Mouse (Mus musculus): ENCODE data around the gene 4632433K11Rik. TPM values are rescaled to one million over a fixed set of nuclear protein-coding genes. Genes with fewer than 3 reads are reported as not detected.

The 4632433K11Rik gene
- polyA plus RNA-seq, 1 experiment = not detected

DNA sequence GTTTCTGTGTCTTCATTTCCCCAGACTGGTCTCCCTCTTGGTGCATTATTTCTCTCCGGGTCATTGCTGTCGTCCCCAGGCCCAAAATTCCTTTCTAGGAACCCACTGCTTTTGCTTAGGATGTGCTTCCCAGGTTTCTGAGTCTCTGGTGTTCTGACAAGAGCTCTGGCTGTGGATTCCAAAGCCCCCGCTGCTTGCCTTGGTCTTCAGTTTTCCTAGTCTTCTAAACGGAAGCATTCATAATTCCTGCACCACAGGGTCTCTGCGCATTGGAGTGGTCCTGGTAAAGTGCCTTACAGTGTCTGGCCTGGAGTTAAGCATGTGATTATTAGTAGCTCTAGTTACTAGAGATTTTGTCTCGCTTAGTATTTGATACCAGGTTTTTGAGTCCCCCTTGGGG lies 46.9 kb downstream of the 4632433K11Rik start:
- WGBS = 4% methylated on average over 6 of the region's 6 CpGs
- DNase-seq (ENCODE audit: low read depth, low spot score) = no peak

DNA sequence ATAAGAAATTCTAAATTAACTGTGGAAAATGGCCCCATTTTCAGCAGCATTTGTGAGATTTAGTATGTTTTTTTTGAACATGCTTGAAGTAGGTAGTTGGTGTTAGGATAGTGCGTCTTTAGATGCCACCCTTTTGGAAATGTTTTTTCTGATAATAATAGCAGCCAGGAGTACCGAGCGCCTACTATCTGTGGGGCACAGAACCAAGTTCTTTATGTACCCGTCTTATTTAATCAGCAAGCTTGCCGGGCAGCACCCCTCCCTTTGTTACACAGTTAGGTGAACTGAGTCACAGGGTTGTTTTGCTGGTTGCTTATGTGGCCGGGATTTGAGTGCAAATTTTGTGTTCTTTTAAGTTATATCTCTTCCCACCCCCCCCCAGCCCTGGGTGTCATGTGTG lies 47.3 kb downstream of the 4632433K11Rik start:
- WGBS = 20% methylated on average over 6 of the region's 6 CpGs
- DNase-seq (ENCODE audit: low read depth, low spot score) = no peak

DNA sequence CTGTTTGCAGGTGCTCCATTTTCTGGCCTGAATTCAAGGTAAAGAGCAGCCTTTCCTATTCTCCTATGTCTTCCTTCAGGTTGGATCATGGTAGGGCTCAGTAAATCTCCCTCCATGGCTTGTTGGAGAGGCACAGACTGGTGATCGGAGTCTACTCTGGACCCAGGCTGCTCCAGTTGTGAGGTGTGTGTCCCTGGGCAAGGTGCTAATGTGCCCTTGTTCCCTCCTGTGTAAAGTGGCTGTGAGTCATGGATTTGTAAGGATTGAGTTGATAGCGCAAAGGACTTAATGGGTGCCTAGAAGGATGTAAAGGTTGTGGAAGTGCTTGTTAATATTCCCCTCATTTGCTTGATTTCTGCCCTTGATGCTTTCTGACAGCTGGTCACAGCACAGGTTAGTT lies 48.0 kb downstream of the 4632433K11Rik start:
- WGBS = 51% methylated on average over 2 of the region's 2 CpGs
- no peak for DNase-seq (ENCODE audit: low read depth, low spot score)

- WGBS = 67% methylated on average over 18 of the region's 18 CpGs
- DNase-seq (ENCODE audit: low read depth, low spot score) = no peak
Measured at GRCm38 (mm10) chr7:5083325-5084105, 49.6 kb downstream of the 4632433K11Rik start.

Other genes starting within 250 kb of the 4632433K11Rik start
- 81.4 and 90.8 TPM in 2 replicates for gene Tmem238, start 244.5 kb upstream of the 4632433K11Rik start, polyA plus RNA-seq (2012; rRNA removed)
- 510 and 604 TPM in 2 replicates for gene Rpl28, start 241.2 kb upstream of the 4632433K11Rik start, polyA plus RNA-seq (2012; rRNA removed)
- gene Ube2s, start 221.5 kb upstream of the 4632433K11Rik start, polyA plus RNA-seq (2012; rRNA removed) = 348 and 501 TPM in 2 replicates
- gene Shisa7, start 189.4 kb upstream of the 4632433K11Rik start, polyA plus RNA-seq (2012; rRNA removed) = 0.78 and 0.86 TPM in 2 replicates
- gene Isoc2b, start 163.9 kb upstream of the 4632433K11Rik start, polyA plus RNA-seq (2012; rRNA removed) = 20.4 and 27.2 TPM in 2 replicates
- 14.7 and 16.2 TPM in 2 replicates for gene Isoc2a, start 157.0 kb upstream of the 4632433K11Rik start, polyA plus RNA-seq (2012; rRNA removed)
- gene Gm36210, start 127.6 kb upstream of the 4632433K11Rik start, polyA plus RNA-seq (2012; rRNA removed) = not detected in 2 replicates
- 12.7 and 14.6 TPM in 2 replicates for gene Zfp628, start 118.9 kb upstream of the 4632433K11Rik start, polyA plus RNA-seq (2012; rRNA removed)
- 4.3 and 7.1 TPM in 2 replicates for gene Nat14, start 112.1 kb upstream of the 4632433K11Rik start, polyA plus RNA-seq (2012; rRNA removed)
- 2.9 and 3.6 TPM in 2 replicates for gene Ssc5d, start 108.3 kb upstream of the 4632433K11Rik start, polyA plus RNA-seq (2012; rRNA removed)
- 0.06 and 0.18 TPM in 2 replicates for gene Sbk2, start 69.7 kb upstream of the 4632433K11Rik start, polyA plus RNA-seq (2012; rRNA removed)
- gene Sbk3, start 63.0 kb upstream of the 4632433K11Rik start, polyA plus RNA-seq (2012; rRNA removed) = not detected in 2 replicates
- 30.6 and 33.2 TPM in 2 replicates for gene Zfp579, start 38.0 kb upstream of the 4632433K11Rik start, polyA plus RNA-seq (2012; rRNA removed)
- gene Zfp524, start 19.7 kb upstream of the 4632433K11Rik start, polyA plus RNA-seq (2012; rRNA removed) = 39.4 and 44.3 TPM in 2 replicates
- gene Fiz1, start 19.4 kb upstream of the 4632433K11Rik start, polyA plus RNA-seq (2012; rRNA removed) = 22.2 and 29.6 TPM in 2 replicates
- 0.37 TPM in 1 of 2 replicates, not detected in the other for gene Gm44973, start 18.6 kb upstream of the 4632433K11Rik start, polyA plus RNA-seq (2012; rRNA removed)
- gene Zfp865, start 13.7 kb upstream of the 4632433K11Rik start, polyA plus RNA-seq (2012; rRNA removed) = 14.2 and 20.5 TPM in 2 replicates
- gene Ccdc106, start 13.6 kb upstream of the 4632433K11Rik start, polyA plus RNA-seq (2012; rRNA removed) = 1.4 and 1.8 TPM in 2 replicates
- gene Zfp784, start 4.3 kb downstream of the 4632433K11Rik start, polyA plus RNA-seq (2012; rRNA removed) = 6.8 and 7.0 TPM in 2 replicates
- 5.2 and 6.3 TPM in 2 replicates for gene Zfp580, start 17.4 kb downstream of the 4632433K11Rik start, polyA plus RNA-seq (2012; rRNA removed)
- gene U2af2, start 28.0 kb downstream of the 4632433K11Rik start, polyA plus RNA-seq (2012; rRNA removed) = 150 and 173 TPM in 2 replicates
- 238 and 291 TPM in 2 replicates for gene Epn1, start 46.1 kb downstream of the 4632433K11Rik start, polyA plus RNA-seq (2012; rRNA removed)
- gene Rfpl4, start 82.8 kb downstream of the 4632433K11Rik start, polyA plus RNA-seq (2012; rRNA removed) = not detected in 2 replicates
- gene Rasl2-9, start 91.8 kb downstream of the 4632433K11Rik start, polyA plus RNA-seq (2012; rRNA removed) = 0.42 and 0.48 TPM in 2 replicates
- gene Vmn1r55, start 115.6 kb downstream of the 4632433K11Rik start, polyA plus RNA-seq (2012; rRNA removed) = not detected in 2 replicates
- not detected in 2 replicates for gene Vmn1r56, start 162.6 kb downstream of the 4632433K11Rik start, polyA plus RNA-seq (2012; rRNA removed)
- gene Vmn1r57, start 184.4 kb downstream of the 4632433K11Rik start, polyA plus RNA-seq (2012; rRNA removed) = not detected in 2 replicates